Mouse (Mus musculus): Measurements from ENCODE around the gene Sirt2. TPM values are rescaled to one million over a fixed set of nuclear protein-coding genes. Genes with fewer than 3 reads are reported as not detected.

The Sirt2 gene
- polyA plus RNA-seq, 1 experiment from 2014 or later, result 110 TPM

GRCm38 (mm10) chr7:28825686-28826401 lies 59.3 kb downstream of the Sirt2 start:
- Histone ChIP-seq H3K4me1 (ENCODE audit: control insufficient read depth, insufficient read depth, low read length) (peaks cover 11% of the 10 kb centered on the region; the same call in 1 of the 2 replicates), H3K9ac (replicated peaks; ENCODE audit: low read depth, low read length) (peak overlapping the region; percentile 54), H3K27ac (ENCODE audit: low read depth, low read length) (peak overlapping the region; percentile 74; the same call in 1 of the 2 replicates), H3K27me3 (ENCODE audit: control insufficient read depth, insufficient read depth, low read length) (no peaks in the 10 kb centered on the region), H3K4me3 (ENCODE audit: low read depth, low read length) (peak overlapping the region; percentile 46), H3K9me3 (ENCODE audit: control insufficient read depth, low read length) (no peaks in the 10 kb centered on the region), H3K4me2 (ENCODE audit: low read depth, low read length) (peak overlapping the region; percentile 66), H3K36me3 (ENCODE audit: control insufficient read depth, insufficient read depth, low read length) (peaks cover 18% of the 10 kb centered on the region)
- ATAC-seq (ENCODE audit: low read depth), result no peak
- WGBS, result 64% methylated on average over 11 of the region's 11 CpGs

GRCm38 (mm10) chr7:28826402-28826772 lies 59.9 kb downstream of the Sirt2 start:
- no peaks in the 10 kb centered on the region for H3K27me3 ChIP-seq (ENCODE audit: control insufficient read depth, insufficient read depth, low read length)
- 93% methylated on average over 7 of the region's 7 CpGs for WGBS
- H3K4me1 ChIP-seq (ENCODE audit: control insufficient read depth, insufficient read depth, low read length), result peaks cover 11% of the 10 kb centered on the region; the same call in 1 of the 2 replicates
- H3K9ac ChIP-seq (replicated peaks; ENCODE audit: low read depth, low read length), result no peak overlapping the region
- H3K4me2 ChIP-seq (ENCODE audit: low read depth, low read length), result 0 out of 2 replicates have a peak overlapping the region, but pooled peaks have one; percentile 66
- no peak overlapping the region for H3K27ac ChIP-seq (ENCODE audit: low read depth, low read length)
- H3K4me3 ChIP-seq (ENCODE audit: low read depth, low read length), result no peak overlapping the region
- H3K36me3 ChIP-seq (ENCODE audit: control insufficient read depth, insufficient read depth, low read length), result peaks cover 13% of the 10 kb centered on the region
- ATAC-seq (ENCODE audit: low read depth), result no peak
- no peaks in the 10 kb centered on the region for H3K9me3 ChIP-seq (ENCODE audit: control insufficient read depth, low read length)

- Histone ChIP-seq H3K27me3 (ENCODE audit: control insufficient read depth, insufficient read depth, low read length) (no peaks in the 10 kb centered on the region), H3K4me2 (ENCODE audit: low read depth, low read length) (no peak overlapping the region), H3K9ac (replicated peaks; ENCODE audit: low read depth, low read length) (no peak overlapping the region), H3K4me3 (ENCODE audit: low read depth, low read length) (no peak overlapping the region), H3K9me3 (ENCODE audit: control insufficient read depth, low read length) (no peaks in the 10 kb centered on the region), H3K27ac (ENCODE audit: low read depth, low read length) (no peak overlapping the region), H3K4me1 (ENCODE audit: control insufficient read depth, insufficient read depth, low read length) (peaks cover 11% of the 10 kb centered on the region; the same call in 1 of the 2 replicates), H3K36me3 (ENCODE audit: control insufficient read depth, insufficient read depth, low read length) (peaks cover 4% of the 10 kb centered on the region)
- ATAC-seq (ENCODE audit: low read depth), result no peak
- WGBS, result 58% methylated on average over 3 of the region's 3 CpGs
These were observed 60.8 kb downstream of the Sirt2 start for GRCm38 (mm10) chr7:28827338-28827737.

- Histone ChIP-seq H3K36me3 (ENCODE audit: control insufficient read depth, insufficient read depth, low read length) (no peaks in the 10 kb centered on the region; the same call in 1 of the 2 replicates), H3K4me3 (ENCODE audit: low read depth, low read length) (no peak overlapping the region), H3K9ac (replicated peaks; ENCODE audit: low read depth, low read length) (no peak overlapping the region), H3K4me2 (ENCODE audit: low read depth, low read length) (no peak overlapping the region), H3K27ac (ENCODE audit: low read depth, low read length) (no peak overlapping the region), H3K4me1 (ENCODE audit: control insufficient read depth, insufficient read depth, low read length) (peaks cover 7% of the 10 kb centered on the region; the same call in 1 of the 2 replicates), H3K27me3 (ENCODE audit: control insufficient read depth, insufficient read depth, low read length) (no peaks in the 10 kb centered on the region), H3K9me3 (ENCODE audit: control insufficient read depth, low read length) (no peaks in the 10 kb centered on the region)
- ATAC-seq (ENCODE audit: low read depth), result no peak
- WGBS, result 96% methylated on average over 8 of the region's 8 CpGs
These were observed 63.3 kb downstream of the Sirt2 start for GRCm38 (mm10) chr7:28829821-28830220.

- no peak overlapping the region for H3K9ac ChIP-seq (replicated peaks; ENCODE audit: low read depth, low read length)
These were observed 64.4 kb downstream of the Sirt2 start for GRCm38 (mm10) chr7:28830981-28831380.

GRCm38 (mm10) chr7:28831411-28832125 lies 65.0 kb downstream of the Sirt2 start:
- Histone ChIP-seq H3K27ac (ENCODE audit: low read depth, low read length) (no peak overlapping the region), H3K4me3 (ENCODE audit: low read depth, low read length) (no peak overlapping the region), H3K27me3 (ENCODE audit: control insufficient read depth, insufficient read depth, low read length) (no peaks in the 10 kb centered on the region), H3K36me3 (ENCODE audit: control insufficient read depth, insufficient read depth, low read length) (no peaks in the 10 kb centered on the region; the same call in 1 of the 2 replicates), H3K4me1 (ENCODE audit: control insufficient read depth, insufficient read depth, low read length) (no peaks in the 10 kb centered on the region), H3K9ac (replicated peaks; ENCODE audit: low read depth, low read length) (no peak overlapping the region), H3K9me3 (ENCODE audit: control insufficient read depth, low read length) (no peaks in the 10 kb centered on the region), H3K4me2 (ENCODE audit: low read depth, low read length) (no peak overlapping the region)
- no peak for ATAC-seq (ENCODE audit: low read depth)
- WGBS, result 90% methylated on average over 17 of the region's 17 CpGs

More at GRCm38 (mm10) chr7:28830981-28831380, 64.4 kb downstream of the Sirt2 start:
- Histone ChIP-seq H3K27ac (ENCODE audit: low read depth, low read length) (no peak overlapping the region), H3K27me3 (ENCODE audit: control insufficient read depth, insufficient read depth, low read length) (no peaks in the 10 kb centered on the region), H3K36me3 (ENCODE audit: control insufficient read depth, insufficient read depth, low read length) (no peaks in the 10 kb centered on the region; the same call in 1 of the 2 replicates), H3K4me2 (ENCODE audit: low read depth, low read length) (no peak overlapping the region), H3K9me3 (ENCODE audit: control insufficient read depth, low read length) (no peaks in the 10 kb centered on the region), H3K4me1 (ENCODE audit: control insufficient read depth, insufficient read depth, low read length) (peaks cover 1% of the 10 kb centered on the region; the same call in 1 of the 2 replicates), H3K4me3 (ENCODE audit: low read depth, low read length) (no peak overlapping the region)
- WGBS, result 93% methylated on average over 5 of the region's 5 CpGs
- ATAC-seq (ENCODE audit: low read depth), result no peak

- no peak overlapping the region for H3K27ac ChIP-seq (ENCODE audit: low read depth, low read length)
- no peaks in the 10 kb centered on the region for H3K27me3 ChIP-seq (ENCODE audit: control insufficient read depth, insufficient read depth, low read length)
- H3K4me2 ChIP-seq (ENCODE audit: low read depth, low read length), result no peak overlapping the region
- no peak overlapping the region for H3K9ac ChIP-seq (replicated peaks; ENCODE audit: low read depth, low read length)
- no peaks in the 10 kb centered on the region for H3K9me3 ChIP-seq (ENCODE audit: control insufficient read depth, low read length)
- H3K36me3 ChIP-seq (ENCODE audit: control insufficient read depth, insufficient read depth, low read length), result no peaks in the 10 kb centered on the region; the same call in 1 of the 2 replicates
- no peak overlapping the region for H3K4me3 ChIP-seq (ENCODE audit: low read depth, low read length)
- no peak for ATAC-seq (ENCODE audit: low read depth)
- no peaks in the 10 kb centered on the region for H3K4me1 ChIP-seq (ENCODE audit: control insufficient read depth, insufficient read depth, low read length)
- WGBS, result 40% methylated on average over 6 of the region's 6 CpGs
These were observed 65.6 kb downstream of the Sirt2 start for GRCm38 (mm10) chr7:28832137-28832536.

- no peak within 1 kb of the TSS for H3K9ac ChIP-seq (replicated peaks; ENCODE audit: low read depth, low read length)
- ATAC-seq (ENCODE audit: low read depth), result no peak
- H3K4me1 ChIP-seq (ENCODE audit: control insufficient read depth, insufficient read depth, low read length), result no peaks in the 10 kb centered on the region
- H3K27ac ChIP-seq (ENCODE audit: low read depth, low read length), result no peak within 1 kb of the TSS
- no peaks in the 10 kb centered on the region for H3K27me3 ChIP-seq (ENCODE audit: control insufficient read depth, insufficient read depth, low read length)
- no peaks in the 10 kb centered on the region; the same call in 1 of the 2 replicates for H3K36me3 ChIP-seq (ENCODE audit: control insufficient read depth, insufficient read depth, low read length)
- H3K4me3 ChIP-seq (ENCODE audit: low read depth, low read length), result no peak within 1 kb of the TSS
- no peaks in the 10 kb centered on the region for H3K9me3 ChIP-seq (ENCODE audit: control insufficient read depth, low read length)
- no peak within 1 kb of the TSS for H3K4me2 ChIP-seq (ENCODE audit: low read depth, low read length)
- WGBS, result 91% methylated on average over 6 of the region's 6 CpGs
These were observed 67.3 kb downstream of the Sirt2 start, which contains the start of gene Lgals4 for GRCm38 (mm10) chr7:28833723-28834347. Gene Lgals4 (plus strand): TSS chr7:28833854.
